23 mouse cellular contexts compared by ENCODE assay signal in the genomic region with DNA sequence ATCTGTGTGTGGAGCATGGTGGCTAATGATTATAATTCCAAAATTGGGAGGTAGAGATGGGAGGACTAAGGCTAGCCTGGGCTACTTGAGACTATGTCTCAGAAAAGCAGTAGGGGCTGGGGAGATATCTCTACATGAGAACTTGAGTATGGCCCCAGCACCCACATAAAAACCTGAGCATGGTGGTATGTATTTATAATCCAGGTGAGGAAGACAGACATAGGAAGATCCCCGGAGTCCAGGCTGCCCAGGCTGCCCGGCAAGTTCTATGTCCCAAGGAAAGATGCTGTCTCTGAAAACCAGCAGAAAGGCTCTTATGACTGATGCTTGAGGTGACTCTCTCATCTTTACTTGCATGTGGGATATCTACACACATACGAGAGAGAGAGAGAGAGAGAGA. TPM values are rescaled to one million over a fixed set of nuclear protein-coding genes. Genes with fewer than 3 reads are reported as not detected.
DNase-seq lines count a peak whose midpoint lies in the region; ATAC-seq and TF ChIP-seq lines count a peak whose summit lies in the region.
"Had no signal": no experiment of that assay in that cellular context is flagged by ENCODE, and none has a peak within 500 bp of the region (broad histone marks: within the 10 kb centered on the region; RNA-seq: fewer than 3 reads in every experiment).

No protein-coding gene starts in this region.

- H3K27ac ChIP-seq in heart, embryonic 12.5 days (ENCODE audit: poor library complexity, severe bottlenecking) = peak overlapping the region; percentile 94
- H3K27ac ChIP-seq in bone marrow macrophage, adult 2 months (ENCODE audit: insufficient read depth, low read depth, low read length) = peak overlapping the region; percentile 78
- H3K27ac ChIP-seq in heart, embryonic 16.5 days (ENCODE audit: low read length) = peak overlapping the region; percentile 95
- peak overlapping the region; percentile 82 for H3K27ac ChIP-seq in small intestine, adult 2 months (ENCODE audit: insufficient read depth, low read depth, low read length)
- H3K27ac ChIP-seq in liver, embryonic 12.5 days = no peak overlapping the region
- H3K27ac ChIP-seq in midbrain, embryonic 11.5 days (ENCODE audit: low read depth, low read length) = no peak overlapping the region
- H3K27ac ChIP-seq: layer of hippocampus, adult 2 months; left cerebral cortex, adult 2 months; limb, embryonic 12.5 days; lung, embryonic 15.5 days; midbrain, embryonic 12.5 days; neural tube, embryonic 13.5 days; stomach, embryonic 15.5 days had no signal

- no peaks in the 10 kb centered on the region for H3K27me3 ChIP-seq in heart, embryonic 12.5 days (replicated peaks)
- no peaks in the 10 kb centered on the region for H3K27me3 ChIP-seq in heart, embryonic 16.5 days (ENCODE audit: control insufficient read depth, insufficient read depth, low read length)
- H3K27me3 ChIP-seq in small intestine, adult 2 months (ENCODE audit: control insufficient read depth, insufficient read depth, low read length) = no peaks in the 10 kb centered on the region
- peaks cover 31% of the 10 kb centered on the region; the same call in 1 of the 2 replicates for H3K27me3 ChIP-seq in liver, embryonic 12.5 days (replicated peaks)
- H3K27me3 ChIP-seq in midbrain, embryonic 11.5 days (ENCODE audit: control insufficient read depth, insufficient read depth, low read length) = no peaks in the 10 kb centered on the region
- H3K27me3 ChIP-seq: CH12.LX; kidney, embryonic 15.5 days; limb, embryonic 12.5 days; lung, embryonic 15.5 days; midbrain, embryonic 12.5 days; neural tube, embryonic 13.5 days; stomach, embryonic 15.5 days had no signal

- 75% methylated on average over 3 of the region's 3 CpGs for WGBS in heart, embryonic 12.5 days
- WGBS in heart, embryonic 16.5 days = 83% methylated on average over 3 of the region's 3 CpGs
- 91% methylated on average over 3 of the region's 3 CpGs for WGBS in small intestine, adult 2 months
- 65% methylated on average over 3 of the region's 3 CpGs for WGBS in liver, embryonic 12.5 days (ENCODE audit: insufficient replicate concordance)
- WGBS in midbrain, embryonic 11.5 days = 96% methylated on average over 3 of the region's 3 CpGs

- no peak for TF ChIP-seq CTCF in bone marrow macrophage, adult 2 months (IDR thresholded peaks at IDR 0.05; ENCODE audit: low read depth, low read length)
- TF ChIP-seq CTCF in small intestine, adult 2 months (IDR thresholded peaks at IDR 0.05; ENCODE audit: extremely low read depth, insufficient read length, insufficient replicate concordance, low read depth, low read length) = no peak

- 0 out of 2 replicates have a peak, but pooled peaks cover 3% of the 10 kb centered on the region for H3K9me3 ChIP-seq in heart, embryonic 12.5 days (replicated peaks)
- H3K9me3 ChIP-seq in heart, embryonic 16.5 days (replicated peaks; ENCODE audit: control insufficient read depth, low read length) = no peaks in the 10 kb centered on the region
- H3K9me3 ChIP-seq in liver, embryonic 12.5 days (replicated peaks) = no peaks in the 10 kb centered on the region
- no peaks in the 10 kb centered on the region for H3K9me3 ChIP-seq in midbrain, embryonic 11.5 days (ENCODE audit: control insufficient read depth, low read length)
- H3K9me3 ChIP-seq: kidney, embryonic 15.5 days; limb, embryonic 12.5 days; lung, embryonic 15.5 days; midbrain, embryonic 12.5 days; neural tube, embryonic 13.5 days; stomach, embryonic 15.5 days had no signal

- TF ChIP-seq POLR2A in bone marrow macrophage, adult 2 months (IDR thresholded peaks at IDR 0.05; ENCODE audit: borderline replicate concordance, low read depth, low read length) = no peak
- TF ChIP-seq POLR2A in small intestine, adult 2 months (IDR thresholded peaks at IDR 0.05; ENCODE audit: low read depth, low read length) = no peak

- no peaks in the 10 kb centered on the region for H3K36me3 ChIP-seq in heart, embryonic 12.5 days
- no peaks in the 10 kb centered on the region for H3K36me3 ChIP-seq in heart, embryonic 16.5 days (ENCODE audit: control insufficient read depth, insufficient read depth)
- no peaks in the 10 kb centered on the region for H3K36me3 ChIP-seq in small intestine, adult 2 months (ENCODE audit: control insufficient read depth, insufficient read depth, low read length)
- H3K36me3 ChIP-seq in liver, embryonic 12.5 days = no peaks in the 10 kb centered on the region
- H3K36me3 ChIP-seq in midbrain, embryonic 11.5 days (ENCODE audit: control insufficient read depth, insufficient read depth, low read length) = no peaks in the 10 kb centered on the region
- H3K36me3 ChIP-seq: kidney, embryonic 15.5 days; limb, embryonic 12.5 days; lung, embryonic 15.5 days; midbrain, embryonic 12.5 days; neural tube, embryonic 13.5 days; stomach, embryonic 15.5 days had no signal

- DNase-seq in heart, postnatal 36 days = no peak
- no peak for DNase-seq in midbrain, embryonic 11.5 days (ENCODE audit: low spot score, missing footprints)
- DNase-seq: cerebellum, adult 8-10 months; cerebellum, postnatal 36 days; thymus, adult 18-20 months; thymus, postnatal 25 days had no signal

- no peak overlapping the region for H3K4me3 ChIP-seq in heart, embryonic 12.5 days
- no peak overlapping the region for H3K4me3 ChIP-seq in bone marrow macrophage, adult 2 months (ENCODE audit: insufficient read depth, low read length)
- no peak overlapping the region for H3K4me3 ChIP-seq in heart, embryonic 16.5 days (ENCODE audit: low read length)
- no peak overlapping the region for H3K4me3 ChIP-seq in small intestine, adult 2 months (ENCODE audit: low read depth, low read length)
- H3K4me3 ChIP-seq in liver, embryonic 12.5 days = no peak overlapping the region
- no peak overlapping the region for H3K4me3 ChIP-seq in midbrain, embryonic 11.5 days (ENCODE audit: low read depth, low read length)
- H3K4me3 ChIP-seq: kidney, embryonic 15.5 days; layer of hippocampus, adult 2 months; left cerebral cortex, adult 2 months; limb, embryonic 12.5 days; lung, embryonic 15.5 days; midbrain, embryonic 12.5 days; neural tube, embryonic 13.5 days; stomach, embryonic 15.5 days had no signal

- ATAC-seq in heart, embryonic 12.5 days (ENCODE audit: insufficient number of reproducible peaks, low FRiP score) = no peak
- ATAC-seq in heart, embryonic 16.5 days (replicated peaks; ENCODE audit: extremely low read depth, insufficient read depth, low FRiP score) = no peak
- ATAC-seq in liver, embryonic 12.5 days = no peak
- no peak for ATAC-seq in midbrain, embryonic 11.5 days (ENCODE audit: low FRiP score)
- ATAC-seq: activated CD4-positive, CD25-positive, alpha-beta regulatory T cell, adult 4 months; forebrain, embryonic 14.5 days; hindbrain, embryonic 16.5 days had no signal

- intact Hi-C loops in heart, postnatal 36 days (cut with DNase I) = no loop called here

- no peak overlapping the region for H3K9ac ChIP-seq in heart, embryonic 12.5 days
- H3K9ac ChIP-seq in heart, embryonic 16.5 days (ENCODE audit: low read length) = no peak overlapping the region
- H3K9ac ChIP-seq in liver, embryonic 12.5 days = no peak overlapping the region
- H3K9ac ChIP-seq in midbrain, embryonic 11.5 days (ENCODE audit: low read length) = no peak overlapping the region
- H3K9ac ChIP-seq: kidney, embryonic 15.5 days; limb, embryonic 12.5 days; lung, embryonic 15.5 days; midbrain, embryonic 12.5 days; neural tube, embryonic 13.5 days; stomach, embryonic 15.5 days had no signal

- H3K4me1 ChIP-seq in heart, embryonic 12.5 days (replicated peaks) = peaks cover 31% of the 10 kb centered on the region
- H3K4me1 ChIP-seq in bone marrow macrophage, adult 2 months (ENCODE audit: control insufficient read depth, insufficient read depth, low read length) = peaks cover 47% of the 10 kb centered on the region
- peaks cover 21% of the 10 kb centered on the region for H3K4me1 ChIP-seq in heart, embryonic 16.5 days (ENCODE audit: control insufficient read depth, insufficient read depth, low read length)
- H3K4me1 ChIP-seq in small intestine, adult 2 months (ENCODE audit: control insufficient read depth, insufficient read depth, insufficient read length, low read length) = peaks cover 9% of the 10 kb centered on the region; the same call in 1 of the 2 replicates
- peaks cover 8% of the 10 kb centered on the region; the same call in 1 of the 2 replicates for H3K4me1 ChIP-seq in liver, embryonic 12.5 days
- H3K4me1 ChIP-seq in midbrain, embryonic 11.5 days (ENCODE audit: control insufficient read depth, insufficient read depth, low read length) = no peaks in the 10 kb centered on the region
- H3K4me1 ChIP-seq: kidney, embryonic 15.5 days; limb, embryonic 12.5 days; lung, embryonic 15.5 days; neural tube, embryonic 13.5 days; stomach, embryonic 15.5 days had no signal

- H3K4me2 ChIP-seq in heart, embryonic 12.5 days = no peak overlapping the region
- no peak overlapping the region for H3K4me2 ChIP-seq in heart, embryonic 16.5 days (ENCODE audit: low read depth, low read length)
- H3K4me2 ChIP-seq in liver, embryonic 12.5 days = no peak overlapping the region
- H3K4me2 ChIP-seq in midbrain, embryonic 11.5 days = no peak overlapping the region
- H3K4me2 ChIP-seq: kidney, embryonic 15.5 days; limb, embryonic 12.5 days; lung, embryonic 15.5 days; midbrain, embryonic 12.5 days; neural tube, embryonic 13.5 days; stomach, embryonic 15.5 days had no signal

RNA-seq across cellular contexts. Expression of a gene that starts 56.6 kb away (rescaled TPM):
- polyA plus RNA-seq in heart, embryonic 12.5 days (2016; fragmentation: Nextera tagmentation; extraction: Ambion mirVana) = 52.9 and 55.6 TPM in 2 replicates
- total RNA-seq in heart, postnatal 36 days (2021) = 10 to 100 TPM; 61.8 to 69.5 TPM
- polyA plus RNA-seq in bone marrow macrophage, adult 2 months (2012; ENCODE audit: insufficient read depth, insufficient read length, missing spikeins) = 97.7 and 101 TPM in 2 replicates
- 36.6 and 38.6 TPM in 2 replicates for polyA plus RNA-seq in heart, embryonic 16.5 days (2015; fragmentation: Nextera tagmentation; extraction: Ambion mirVana)
- polyA plus RNA-seq in small intestine, adult 2 months (2012; rRNA removed) = 20.4 and 35.4 TPM in 2 replicates
- 56.8 and 62.0 TPM in 2 replicates for polyA plus RNA-seq in liver, embryonic 12.5 days (2016; fragmentation: Nextera tagmentation; extraction: Ambion mirVana)
- 40.4 and 43.5 TPM in 2 replicates for polyA plus RNA-seq in midbrain, embryonic 11.5 days (2014; fragmentation: Nextera tagmentation; extraction: Ambion mirVana)

Comparison
In these comparisons a context has a peak if more than half of its experiments do, and no peak if none do; other contexts are left out.
1. H3K27ac ChIP-seq: peak in heart, embryonic 12.5 days (single experiment), bone marrow macrophage, adult 2 months (single experiment), heart, embryonic 16.5 days (single experiment) and small intestine, adult 2 months (single experiment); none in liver, embryonic 12.5 days (single experiment) and midbrain, embryonic 11.5 days (single experiment).